Mouse (Mus musculus) thymus, postnatal 10 days (tissue): ENCODE measurements around the gene Spem2.
"Not testable (repeated sequence)": the region's sequence is repeated elsewhere in the genome, so short reads cannot be mapped to it uniquely, and the experiment has no call there.

Source experiments
- DNase-seq, 2 experiments: peaks; one replicate each; pipeline ENCODE4 v3.0.0; 2021; ENCODE audit warnings: low spot score in 2 of 2

The Spem2 gene

GRCm38 (mm10) chr11:69818365-69818764 lies at the start of gene Spem2:
Gene Spem2 (minus strand): TSS chr11:69818465.
- DNase-seq, result no peak

GRCm38 (mm10) chr11:69867335-69867734 lies 49.1 kb upstream of the Spem2 start:
- no peak for DNase-seq

GRCm38 (mm10) chr11:69865561-69865960 lies 47.3 kb upstream of the Spem2 start:
- no peak for DNase-seq

GRCm38 (mm10) chr11:69864138-69864860 lies 46.0 kb upstream of the Spem2 start:
- no peak for DNase-seq

GRCm38 (mm10) chr11:69863729-69864128 lies 45.5 kb upstream of the Spem2 start:
- DNase-seq, result not testable (repeated sequence)

- DNase-seq, result no peak
Measured at GRCm38 (mm10) chr11:69858113-69858998, 40.1 kb upstream of the Spem2 start, which contains the start of gene Tnk1. Gene Tnk1 (minus strand): TSS chr11:69858730.

- peak in 1 of 2 experiments; percentile 74 for DNase-seq
Measured at GRCm38 (mm10) chr11:69855347-69855746, 37.1 kb upstream of the Spem2 start.

- no peak for DNase-seq
Measured at GRCm38 (mm10) chr11:69854680-69855079, 36.4 kb upstream of the Spem2 start.

GRCm38 (mm10) chr11:69853994-69854393 lies 35.7 kb upstream of the Spem2 start:
- no peak for DNase-seq

GRCm38 (mm10) chr11:69850754-69851153 lies 32.5 kb upstream of the Spem2 start:
- peak; percentile 56 to 60 for DNase-seq

- no peak for DNase-seq
Measured at GRCm38 (mm10) chr11:69849884-69850283, 31.6 kb upstream of the Spem2 start.

- no peak for DNase-seq
Measured at GRCm38 (mm10) chr11:69849128-69849527, 30.9 kb upstream of the Spem2 start.

- no peak for DNase-seq
Measured at GRCm38 (mm10) chr11:69848021-69848420, 29.8 kb upstream of the Spem2 start.

GRCm38 (mm10) chr11:69846738-69847688 lies 28.7 kb upstream of the Spem2 start:
- DNase-seq, result no peak

GRCm38 (mm10) chr11:69846198-69846680 lies 28.0 kb upstream of the Spem2 start, which contains the start of gene Plscr3:
Gene Plscr3 (plus strand): TSS chr11:69846376.
- peak; percentile 88 to 92 for DNase-seq

- no peak for DNase-seq
Measured at GRCm38 (mm10) chr11:69838714-69839104, 20.4 kb upstream of the Spem2 start.

- DNase-seq, result peak; percentile 87 to 89
Measured at GRCm38 (mm10) chr11:69837952-69838713, 19.9 kb upstream of the Spem2 start, which contains the start of gene Tmem256. Gene Tmem256 (plus strand): TSS chr11:69838514.

- DNase-seq, result no peak
Measured at GRCm38 (mm10) chr11:69837604-69837951, 19.3 kb upstream of the Spem2 start, which contains the start of gene Nlgn2. Gene Nlgn2 (minus strand): TSS chr11:69837784.

GRCm38 (mm10) chr11:69836703-69837576 lies 18.7 kb upstream of the Spem2 start:
- no peak for DNase-seq

GRCm38 (mm10) chr11:69835966-69836335 lies 17.7 kb upstream of the Spem2 start:
- DNase-seq, result no peak
